Mouse (Mus musculus) lung, embryonic 16.5 days (tissue): ENCODE measurements at regions not wholly inside any gene's neighbourhood (a gene's known extent, or its start where the extent isn't known, plus 50 kb on each side); places are given as distances from the start of the nearest gene placed in this dataset.

Experiments
- ATAC-seq: fragments of 200-750 bp; cut with Nextera tagmentation; 2 replicates; pipeline ENCODE4 v1.8.0; 2017; ENCODE audit warnings: low read depth, mild to moderate bottlenecking, moderate library complexity
- H3K27ac ChIP-seq: fragments of 300-500 bp; sonication (generic); 2 replicates; pipeline ENCODE4 v1.5.1; 2014; ENCODE audit warnings: mild to moderate bottlenecking, control low read depth, low read length
- H3K27me3 ChIP-seq: fragments of 300-500 bp; sonication (generic); 2 replicates; pipeline ENCODE4 v1.6.1; 2014; ENCODE audit warnings: low read depth, low read length, mixed read lengths; ENCODE audit not compliant: control insufficient read depth, insufficient read depth
- H3K36me3 ChIP-seq: fragments of 300-500 bp; sonication (generic); 2 replicates; pipeline ENCODE4 v1.6.1; 2014; ENCODE audit warnings: low read length; ENCODE audit not compliant: control insufficient read depth, insufficient read depth
- H3K4me1 ChIP-seq: fragments of 300-500 bp; sonication (generic); replicated peaks from 2 replicates; pipeline ENCODE4 v1.6.1; 2014; ENCODE audit warnings: low read length, mixed read lengths; ENCODE audit not compliant: control insufficient read depth, insufficient read depth
- H3K4me2 ChIP-seq: fragments of 300-500 bp; sonication (generic); 2 replicates; pipeline ENCODE4 v1.6.1; 2014; ENCODE audit warnings: low read depth, low read length, control low read depth
- H3K4me3 ChIP-seq: fragments of 300-500 bp; sonication (generic); 2 replicates; pipeline ENCODE4 v1.5.1; 2014; ENCODE audit warnings: mild to moderate bottlenecking, low read length, control low read depth
- H3K9ac ChIP-seq: fragments of 300-500 bp; sonication (generic); 2 replicates; pipeline ENCODE4 v1.6.1; 2014; ENCODE audit warnings: low read length, control low read depth
- H3K9me3 ChIP-seq: fragments of 300-500 bp; sonication (generic); 2 replicates; pipeline ENCODE4 v1.6.1; 2016; ENCODE audit warnings: low read length; ENCODE audit not compliant: control insufficient read depth
- WGBS: fragments of 180-500 bp; shearing (Covaris S2); extraction: QIAGEN DNeasy Blood & Tissue Kit; methylation state at CpG from one replicate; pipeline ENCODE4 v1.1.7; 2014; 5-methylcytosine and 5-hydroxymethylcytosine counted together

- H3K4me2 ChIP-seq = no peak overlapping the region
- no peak for ATAC-seq
- no peak overlapping the region for H3K4me3 ChIP-seq
- no peak overlapping the region for H3K9ac ChIP-seq
- WGBS = 94% methylated on average over 2 of the region's 2 CpGs
- H3K27ac ChIP-seq = no peak overlapping the region
- H3K4me1 ChIP-seq = no peaks in the 10 kb centered on the region
- H3K27me3 ChIP-seq = no peaks in the 10 kb centered on the region
- H3K9me3 ChIP-seq = no peaks in the 10 kb centered on the region
- no peaks in the 10 kb centered on the region for H3K36me3 ChIP-seq
Observed at GRCm38 (mm10) chr2:71621458-71621857, 74.9 kb upstream of the Dlx2 start.

- Histone ChIP-seq H3K4me3 (no peak overlapping the region), H3K9ac (no peak overlapping the region), H3K36me3 (no peaks in the 10 kb centered on the region), H3K27me3 (no peaks in the 10 kb centered on the region; the same call in 1 of the 2 replicates), H3K4me1 (peaks cover 8% of the 10 kb centered on the region), H3K4me2 (no peak overlapping the region), H3K9me3 (no peaks in the 10 kb centered on the region), H3K27ac (peak overlapping the region; percentile 26; the same call in 1 of the 2 replicates)
- WGBS = 59% methylated on average over 9 of the region's 9 CpGs
- ATAC-seq = peak; percentile 12; the same call in 1 of the 2 replicates
Observed at GRCm38 (mm10) chr2:71622532-71623099, 76.1 kb upstream of the Dlx2 start.

GRCm38 (mm10) chr2:71623134-71623533 lies 76.6 kb upstream of the Dlx2 start:
- 55% methylated on average over 2 of the region's 2 CpGs for WGBS
- H3K27ac ChIP-seq = no peak overlapping the region
- H3K4me2 ChIP-seq = no peak overlapping the region
- no peak overlapping the region for H3K9ac ChIP-seq
- H3K4me1 ChIP-seq = peaks cover 8% of the 10 kb centered on the region
- no peaks in the 10 kb centered on the region; the same call in 1 of the 2 replicates for H3K27me3 ChIP-seq
- H3K4me3 ChIP-seq = no peak overlapping the region
- H3K36me3 ChIP-seq = no peaks in the 10 kb centered on the region
- no peaks in the 10 kb centered on the region for H3K9me3 ChIP-seq
- peak; percentile 71; the same call in 1 of the 2 replicates for ATAC-seq

- ATAC-seq = no peak
- Histone ChIP-seq H3K4me1 (peaks cover 24% of the 10 kb centered on the region), H3K27me3 (peaks cover 4% of the 10 kb centered on the region), H3K4me3 (no peak overlapping the region), H3K4me2 (no peak overlapping the region), H3K27ac (no peak overlapping the region), H3K9me3 (no peaks in the 10 kb centered on the region), H3K36me3 (no peaks in the 10 kb centered on the region), H3K9ac (no peak overlapping the region)
- 60% methylated on average over 7 of the region's 7 CpGs for WGBS
Observed at GRCm38 (mm10) chr2:71625298-71625902, 78.8 kb upstream of the Dlx2 start.

GRCm38 (mm10) chr2:71626404-71626803 lies 79.8 kb upstream of the Dlx2 start:
- H3K4me2 ChIP-seq = no peak overlapping the region
- 55% methylated on average over 12 of the region's 12 CpGs for WGBS
- no peak for ATAC-seq

GRCm38 (mm10) chr2:71627097-71627755 lies 80.7 kb upstream of the Dlx2 start:
- no peak overlapping the region for H3K4me2 ChIP-seq
- no peak overlapping the region; the same call in 1 of the 2 replicates for H3K27ac ChIP-seq
- peaks cover 24% of the 10 kb centered on the region for H3K4me1 ChIP-seq
- H3K36me3 ChIP-seq = no peaks in the 10 kb centered on the region
- no peaks in the 10 kb centered on the region for H3K9me3 ChIP-seq
- H3K9ac ChIP-seq = 0 out of 2 replicates have a peak overlapping the region, but pooled peaks have one; percentile 9
- H3K27me3 ChIP-seq = peaks cover 4% of the 10 kb centered on the region
- WGBS = 16% methylated on average over 14 of the region's 14 CpGs
- no peak overlapping the region for H3K4me3 ChIP-seq
- ATAC-seq = no peak

More at GRCm38 (mm10) chr2:71626404-71626803, 79.8 kb upstream of the Dlx2 start:
- Histone ChIP-seq H3K4me1 (peaks cover 24% of the 10 kb centered on the region), H3K27ac (no peak overlapping the region), H3K9me3 (no peaks in the 10 kb centered on the region), H3K9ac (no peak overlapping the region), H3K27me3 (peaks cover 4% of the 10 kb centered on the region), H3K36me3 (no peaks in the 10 kb centered on the region), H3K4me3 (no peak overlapping the region)

- no peaks in the 10 kb centered on the region for H3K36me3 ChIP-seq
- no peak overlapping the region for H3K9ac ChIP-seq
- H3K27ac ChIP-seq = no peak overlapping the region
- ATAC-seq = no peak
- H3K4me1 ChIP-seq = peaks cover 24% of the 10 kb centered on the region
- no peaks in the 10 kb centered on the region for H3K9me3 ChIP-seq
- H3K27me3 ChIP-seq = peaks cover 4% of the 10 kb centered on the region
- WGBS = 20% methylated on average over 7 of the region's 7 CpGs
- H3K4me2 ChIP-seq = peak overlapping the region; percentile 71
- H3K4me3 ChIP-seq = peak overlapping the region; percentile 40
Observed at GRCm38 (mm10) chr2:71628821-71629220, 82.3 kb upstream of the Dlx2 start.

GRCm38 (mm10) chr2:71629301-71630142 lies 83.0 kb upstream of the Dlx2 start:
- H3K4me2 ChIP-seq = peak overlapping the region; percentile 71
- H3K4me1 ChIP-seq = peaks cover 24% of the 10 kb centered on the region
- no peaks in the 10 kb centered on the region for H3K9me3 ChIP-seq
- H3K9ac ChIP-seq = peak overlapping the region; percentile 44
- under 1% methylated on average over 43 of the region's 43 CpGs for WGBS
- H3K36me3 ChIP-seq = no peaks in the 10 kb centered on the region
- H3K27ac ChIP-seq = no peak overlapping the region
- H3K27me3 ChIP-seq = peaks cover 4% of the 10 kb centered on the region
- peak; percentile 54 for ATAC-seq
- peak overlapping the region; percentile 40 for H3K4me3 ChIP-seq

- peak overlapping the region; percentile 71 for H3K4me2 ChIP-seq
- H3K27me3 ChIP-seq = peaks cover 4% of the 10 kb centered on the region
- H3K27ac ChIP-seq = no peak overlapping the region
- no peak overlapping the region; the same call in 1 of the 2 replicates for H3K9ac ChIP-seq
- ATAC-seq = no peak
- H3K4me3 ChIP-seq = peak overlapping the region; percentile 40
- no peaks in the 10 kb centered on the region for H3K9me3 ChIP-seq
- 21% methylated on average over 3 of the region's 3 CpGs for WGBS
- H3K4me1 ChIP-seq = peaks cover 24% of the 10 kb centered on the region
- H3K36me3 ChIP-seq = no peaks in the 10 kb centered on the region
Observed at GRCm38 (mm10) chr2:71630143-71630463, 83.5 kb upstream of the Dlx2 start.
